Mouse (Mus musculus) right cerebral cortex, postnatal 4 days (tissue): ENCODE results near the gene Cd3eap.

ENCODE experiments used
- DNase-seq: peaks from one replicate; pipeline ENCODE4 v3.0.0-alpha.2; 2022

The Cd3eap gene

GRCm38 (mm10) chr7:19328425-19328824, 30.9 kb downstream of the Cd3eap start:
- DNase-seq, result no peak

- DNase-seq, result no peak
These were observed 31.5 kb downstream of the Cd3eap start for GRCm38 (mm10) chr7:19327782-19328181.

- DNase-seq, result peak; percentile 59
These were observed 32.2 kb downstream of the Cd3eap start for GRCm38 (mm10) chr7:19327128-19327527.

- DNase-seq, result peak; percentile 61
These were observed 32.9 kb downstream of the Cd3eap start for GRCm38 (mm10) chr7:19326359-19326758.

- DNase-seq, result no peak
These were observed 33.8 kb downstream of the Cd3eap start for GRCm38 (mm10) chr7:19325262-19326199.

- DNase-seq, result no peak
These were observed 35.1 kb downstream of the Cd3eap start for GRCm38 (mm10) chr7:19324221-19324620.

GRCm38 (mm10) chr7:19322489-19322888, 36.8 kb downstream of the Cd3eap start:
- no peak for DNase-seq

- DNase-seq, result no peak
These were observed 37.8 kb downstream of the Cd3eap start for GRCm38 (mm10) chr7:19321464-19321863.

GRCm38 (mm10) chr7:19320637-19321036, 38.6 kb downstream of the Cd3eap start:
- no peak for DNase-seq

GRCm38 (mm10) chr7:19319906-19320305, 39.4 kb downstream of the Cd3eap start:
- DNase-seq, result peak; percentile 93

GRCm38 (mm10) chr7:19319458-19319857, 39.8 kb downstream of the Cd3eap start:
- no peak for DNase-seq

- DNase-seq, result no peak
These were observed 40.6 kb downstream of the Cd3eap start for GRCm38 (mm10) chr7:19318676-19319075.

- no peak for DNase-seq
These were observed 41.1 kb downstream of the Cd3eap start for GRCm38 (mm10) chr7:19318201-19318600.

- DNase-seq, result no peak
These were observed 42.7 kb downstream of the Cd3eap start for GRCm38 (mm10) chr7:19316451-19317161.

GRCm38 (mm10) chr7:19314033-19314432, 45.2 kb downstream of the Cd3eap start:
- DNase-seq, result no peak

GRCm38 (mm10) chr7:19311991-19312390, 47.3 kb downstream of the Cd3eap start:
- no peak for DNase-seq

GRCm38 (mm10) chr7:19309884-19310641, 49.2 kb downstream of the Cd3eap start, which contains the start of gene Fosb:
Gene Fosb, minus strand, starts transcription at chr7:19310051.
- peak; percentile 96 for DNase-seq

GRCm38 (mm10) chr7:19309278-19309883, 49.9 kb downstream of the Cd3eap start:
- DNase-seq, result no peak

GRCm38 (mm10) chr7:19308454-19309277, 50.6 kb downstream of the Cd3eap start:
- peak; percentile 95 for DNase-seq

- peak; percentile 65 for DNase-seq
These were observed 51.4 kb downstream of the Cd3eap start for GRCm38 (mm10) chr7:19307739-19308453.
